Mouse (Mus musculus) hindbrain, embryonic 11.5 days (tissue): ENCODE results near the gene Cerk. TPM values are rescaled to one million over a fixed set of nuclear protein-coding genes. Genes with fewer than 3 reads are reported as not detected.

ENCODE experiments used
- ATAC-seq: fragments of 200-750 bp; cut with Nextera tagmentation; 2 replicates; pipeline ENCODE4 v1.8.0; 2017; ENCODE audit warnings: mild to moderate bottlenecking, moderate TSS enrichment, moderate library complexity; ENCODE audit not compliant: low FRiP score
- DNase-seq: peaks from one replicate; pipeline ENCODE4 v3.0.0-alpha.2; 2015; ENCODE audit warnings: low spot score
- H3K27ac ChIP-seq: fragments of 300-500 bp; sonication (generic); 2 replicates; pipeline ENCODE4 v1.5.1; 2014; ENCODE audit warnings: mild to moderate bottlenecking, low read depth, low read length
- H3K27me3 ChIP-seq: fragments of 300-500 bp; sonication (generic); 2 replicates; pipeline ENCODE4 v1.6.1; 2014; ENCODE audit warnings: mild to moderate bottlenecking, low read length, moderate library complexity, mixed read lengths; ENCODE audit not compliant: control insufficient read depth, insufficient read depth
- H3K36me3 ChIP-seq: fragments of 300-500 bp; sonication (generic); 2 replicates; pipeline ENCODE4 v1.6.1; 2014; ENCODE audit warnings: mild to moderate bottlenecking, low read length, moderate library complexity, mixed read lengths; ENCODE audit not compliant: control insufficient read depth, insufficient read depth
- H3K4me1 ChIP-seq: fragments of 300-500 bp; sonication (generic); replicated peaks from 2 replicates; pipeline ENCODE4 v1.6.1; 2014; ENCODE audit warnings: low read length, mixed read lengths; ENCODE audit not compliant: control insufficient read depth, insufficient read depth
- H3K4me2 ChIP-seq: fragments of 300-500 bp; sonication (generic); replicated peaks from 2 replicates; pipeline ENCODE4 v1.6.1; 2014; ENCODE audit warnings: mild to moderate bottlenecking, low read depth, low read length
- H3K4me3 ChIP-seq: fragments of 300-500 bp; sonication (generic); 2 replicates; pipeline ENCODE4 v1.5.1; 2014; ENCODE audit warnings: low read depth, low read length
- H3K9ac ChIP-seq: fragments of 300-500 bp; sonication (generic); 2 replicates; pipeline ENCODE4 v1.6.1; 2014; ENCODE audit warnings: low read depth, low read length
- H3K9me3 ChIP-seq: fragments of 300-500 bp; sonication (generic); 2 replicates; pipeline ENCODE4 v1.6.1; 2016; ENCODE audit warnings: low read length; ENCODE audit not compliant: control insufficient read depth
- WGBS: fragments of 180-500 bp; shearing (Covaris S2); extraction: QIAGEN DNeasy Blood & Tissue Kit; methylation state at CpG from one replicate; pipeline ENCODE4 v1.1.7; 2014; 5-methylcytosine and 5-hydroxymethylcytosine counted together
- polyA plus RNA-seq: library from polyadenylated mRNA; unstranded; fragments of >200 nt; fragmentation: Nextera tagmentation; extraction: Ambion mirVana; gene quantifications from 2 replicates; pipeline ENCODE4 v1.2.1, GENCODE M21; 2014

Cerk gene
- polyA plus RNA-seq: 16.9 and 18.4 TPM in 2 replicates

DNA sequence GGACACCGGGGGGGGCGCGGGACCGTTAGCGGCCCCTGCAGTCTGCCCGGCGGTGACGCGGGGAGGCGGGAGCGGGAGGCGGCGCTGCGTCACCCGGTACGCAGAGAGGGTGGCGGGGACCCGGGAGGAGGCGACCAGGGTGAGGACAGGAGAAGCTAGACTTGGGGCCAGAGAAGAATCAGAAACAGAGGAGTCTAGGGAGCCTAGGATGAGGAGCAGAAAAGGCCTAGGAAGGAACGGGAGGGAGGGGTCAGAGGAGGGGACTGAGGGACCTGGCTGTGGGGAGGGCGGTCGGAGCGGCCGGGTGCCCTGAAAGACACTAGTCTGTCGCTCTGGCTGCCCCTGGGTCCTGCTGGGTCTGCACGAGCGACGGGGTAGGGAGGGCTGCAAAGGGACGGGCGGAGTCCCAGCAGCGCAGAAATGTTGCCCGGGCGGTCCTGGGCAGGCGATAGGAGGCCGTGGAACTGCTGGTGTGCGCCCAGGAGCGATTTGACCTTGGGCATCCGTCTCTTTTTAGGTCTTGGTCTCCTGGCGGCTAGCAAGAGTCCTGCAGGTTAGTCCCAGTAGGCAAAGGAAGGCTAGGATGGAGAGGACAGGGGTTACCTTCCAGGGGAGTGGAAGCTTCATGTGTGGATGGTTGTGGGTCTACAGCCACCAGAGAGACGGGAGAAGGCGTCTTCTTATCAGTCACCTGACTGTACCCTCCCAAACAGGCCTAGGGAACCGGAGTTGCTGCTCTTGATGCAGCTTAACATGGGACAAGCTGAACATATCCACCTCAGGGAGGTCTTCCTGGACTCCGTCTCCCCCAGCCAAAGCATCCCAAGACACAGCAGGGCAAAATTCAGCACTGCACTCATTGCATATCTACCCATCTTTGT, at the start of gene Cerk:
Gene Cerk (minus strand): TSS at position 453 of the 881 bp plus-strand sequence.
- DNase-seq: peak; percentile 67
- peak within 1 kb of the TSS; percentile 87 for H3K4me2 ChIP-seq
- H3K27ac ChIP-seq: peak within 1 kb of the TSS; percentile 85
- no peaks in the 10 kb centered on the region for H3K27me3 ChIP-seq
- 5% methylated on average over 40 of the region's 43 CpGs for WGBS
- H3K36me3 ChIP-seq: no peaks in the 10 kb centered on the region
- H3K9ac ChIP-seq: peak within 1 kb of the TSS; percentile 93
- 0 out of 2 replicates have a peak, but pooled peaks cover 2% of the 10 kb centered on the region for H3K4me1 ChIP-seq
- H3K4me3 ChIP-seq: peak within 1 kb of the TSS; percentile 87
- no peaks in the 10 kb centered on the region for H3K9me3 ChIP-seq
- peak; percentile 68 for ATAC-seq

DNA sequence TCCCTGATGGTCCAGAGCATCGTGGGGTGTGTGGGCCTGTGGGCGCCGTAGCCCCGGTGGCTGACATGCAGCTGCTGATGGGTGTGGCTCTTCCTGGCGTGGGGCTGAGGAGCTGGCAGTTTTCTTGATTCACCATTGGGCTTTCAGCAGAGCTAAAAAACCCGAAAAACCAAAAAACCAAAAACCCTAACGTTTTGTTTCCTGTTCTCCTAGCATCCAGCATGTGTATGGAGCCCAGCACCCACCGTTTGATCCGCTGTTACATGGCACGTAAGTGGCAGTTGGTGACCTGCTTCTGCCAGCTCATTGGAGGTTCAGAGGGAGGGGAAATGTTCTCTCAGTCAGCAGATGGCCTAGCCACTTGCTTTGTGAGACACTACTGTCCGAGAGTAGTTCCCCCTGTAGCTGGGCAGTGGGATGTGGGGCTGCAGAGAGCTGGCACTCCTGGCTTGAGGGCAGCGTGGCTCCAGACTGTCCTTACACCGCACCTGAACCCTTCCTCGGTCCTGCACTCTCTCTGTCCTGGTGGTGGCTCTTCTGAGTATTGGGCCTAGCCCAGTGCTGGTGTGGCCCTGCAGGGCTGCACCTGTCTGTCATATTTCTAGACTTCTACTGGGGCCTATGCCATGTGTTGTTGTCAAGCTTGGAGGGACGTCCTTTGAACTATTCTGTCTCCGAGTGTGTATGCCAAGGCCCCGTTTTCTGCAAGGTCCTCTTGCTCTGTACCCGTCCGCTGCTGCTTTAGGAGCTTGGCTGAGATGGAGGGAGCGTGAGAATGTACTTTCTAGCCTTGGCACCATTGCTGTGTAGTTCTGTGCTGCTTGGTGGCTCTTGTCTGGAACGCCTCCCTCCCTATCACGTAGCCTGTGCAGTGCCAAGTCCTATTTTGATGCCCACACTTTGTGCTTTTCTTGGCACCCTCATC, 48.8 kb upstream of the Cerk start:
- H3K9me3 ChIP-seq: no peaks in the 10 kb centered on the region
- DNase-seq (no peak), ATAC-seq (no peak)
- WGBS: 90% methylated on average over 22 of the region's 22 CpGs
- H3K27me3 ChIP-seq: no peaks in the 10 kb centered on the region
- H3K36me3 ChIP-seq: no peaks in the 10 kb centered on the region
- no peak overlapping the region for H3K4me2 ChIP-seq
- no peaks in the 10 kb centered on the region for H3K4me1 ChIP-seq
- no peak overlapping the region for H3K4me3 ChIP-seq
- no peak overlapping the region for H3K27ac ChIP-seq
- no peak overlapping the region for H3K9ac ChIP-seq

DNA sequence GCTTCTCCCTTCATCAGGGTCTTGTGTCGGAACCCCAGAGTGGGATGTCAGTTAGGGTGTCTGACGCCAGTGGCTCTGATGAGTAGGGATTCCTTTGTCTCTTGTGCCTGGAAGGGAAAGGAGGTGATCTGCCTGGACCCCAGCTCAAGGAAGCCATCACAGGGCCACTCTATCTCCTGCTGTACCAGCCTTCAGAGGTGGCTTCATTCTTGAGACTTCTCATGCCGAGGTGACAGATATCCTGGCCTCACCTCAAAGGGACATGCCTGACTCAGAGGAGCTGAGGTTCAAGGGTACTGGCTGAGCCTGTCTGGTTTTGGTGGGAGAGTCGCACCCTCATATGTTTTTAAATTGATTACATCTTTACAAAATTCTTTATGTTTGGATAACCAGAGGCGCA, 48.1 kb upstream of the Cerk start:
- ATAC-seq (no peak), DNase-seq (no peak)
- Histone ChIP-seq H3K9ac (no peak overlapping the region), H3K27me3 (no peaks in the 10 kb centered on the region), H3K27ac (no peak overlapping the region), H3K36me3 (no peaks in the 10 kb centered on the region), H3K9me3 (no peaks in the 10 kb centered on the region), H3K4me3 (no peak overlapping the region), H3K4me1 (no peaks in the 10 kb centered on the region), H3K4me2 (no peak overlapping the region)
- WGBS: 89% methylated on average over 5 of the region's 5 CpGs

DNA sequence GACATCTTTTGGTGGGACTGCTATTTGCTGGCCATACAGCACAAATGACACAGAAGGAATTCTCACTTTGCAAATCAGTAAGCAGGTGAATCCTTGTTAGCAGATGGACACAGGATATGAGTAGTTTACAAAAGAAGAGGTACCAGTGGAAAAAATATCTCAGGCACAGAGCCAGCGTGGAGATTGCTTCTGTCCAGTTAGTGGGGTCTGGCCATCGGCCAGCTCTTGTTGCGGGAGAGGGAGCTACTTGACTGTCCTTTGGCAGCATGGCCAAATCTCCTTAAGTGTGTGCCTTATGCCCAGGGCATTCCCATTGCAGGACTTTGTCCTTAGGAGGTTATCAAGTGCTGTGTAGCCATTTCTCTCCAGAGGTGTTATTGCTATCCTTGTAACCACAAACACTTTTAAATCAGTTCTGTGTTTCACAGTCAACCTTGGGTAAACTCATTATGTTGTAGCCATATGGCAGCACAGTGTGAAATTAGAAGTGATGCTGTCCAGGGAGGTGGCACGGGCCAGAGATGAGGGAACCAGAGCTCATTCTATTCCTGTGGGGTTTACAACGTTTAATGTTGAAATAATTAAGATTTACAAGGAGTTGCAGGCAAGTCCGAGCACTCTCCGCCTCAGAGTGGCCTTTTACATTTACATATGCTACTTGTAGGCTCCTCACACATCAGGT, 46.0 kb upstream of the Cerk start:
- Histone ChIP-seq H3K4me2 (no peak overlapping the region), H3K4me3 (no peak overlapping the region), H3K36me3 (no peaks in the 10 kb centered on the region), H3K9me3 (no peaks in the 10 kb centered on the region), H3K27ac (no peak overlapping the region), H3K9ac (no peak overlapping the region), H3K27me3 (no peaks in the 10 kb centered on the region), H3K4me1 (no peaks in the 10 kb centered on the region)
- WGBS: 73% methylated on average over 7 of the region's 7 CpGs
- DNase-seq: no peak
- ATAC-seq: no peak

DNA sequence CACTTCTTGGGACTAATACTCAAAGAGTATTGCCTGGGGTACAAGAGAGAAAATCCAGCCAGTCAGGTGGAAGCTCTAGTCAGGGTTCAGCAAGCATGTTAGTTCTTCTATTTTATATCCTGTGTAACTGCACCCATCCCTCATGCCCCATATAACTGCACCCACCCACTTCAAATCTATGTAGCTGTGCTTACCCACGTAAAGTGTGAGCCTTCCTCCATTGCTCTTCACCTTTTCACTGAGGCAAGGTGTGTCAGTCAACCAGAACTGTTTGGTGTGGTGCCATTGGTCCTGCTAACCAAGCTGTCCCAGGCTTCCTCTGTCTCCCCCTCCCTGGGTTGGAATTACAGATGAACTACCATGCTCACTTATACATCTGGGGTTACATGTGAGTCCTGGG, 45.2 kb upstream of the Cerk start:
- 75% methylated on average over 1 of the region's 1 CpGs for WGBS
- Histone ChIP-seq H3K27ac (no peak overlapping the region), H3K9ac (no peak overlapping the region), H3K9me3 (no peaks in the 10 kb centered on the region), H3K36me3 (no peaks in the 10 kb centered on the region), H3K4me2 (no peak overlapping the region), H3K4me1 (no peaks in the 10 kb centered on the region), H3K4me3 (no peak overlapping the region), H3K27me3 (no peaks in the 10 kb centered on the region)
- no peak for DNase-seq
- ATAC-seq: no peak

DNA sequence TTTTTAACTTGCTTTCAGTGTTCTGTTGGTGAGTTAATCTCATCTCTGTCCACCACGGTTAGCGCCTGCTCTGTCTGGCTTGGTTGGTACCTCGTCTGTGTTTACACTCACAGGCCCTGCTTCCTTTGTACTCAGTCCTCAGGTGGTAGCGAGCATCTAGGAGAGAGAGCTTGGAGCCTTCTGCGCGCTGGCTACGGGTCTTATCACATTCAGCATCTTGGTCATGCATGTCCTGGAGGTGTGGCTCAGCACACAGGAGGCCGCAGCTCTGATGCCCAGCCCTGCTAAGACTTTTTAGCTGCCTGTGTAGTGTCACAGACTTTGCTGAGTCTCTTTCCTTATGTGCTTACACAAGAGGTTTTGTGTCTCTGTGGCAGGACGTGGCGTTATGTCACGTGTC, 43.7 kb upstream of the Cerk start:
- WGBS: 82% methylated on average over 11 of the region's 11 CpGs
- Histone ChIP-seq H3K9ac (no peak overlapping the region), H3K27me3 (no peaks in the 10 kb centered on the region), H3K4me2 (no peak overlapping the region), H3K36me3 (no peaks in the 10 kb centered on the region), H3K4me3 (no peak overlapping the region), H3K9me3 (no peaks in the 10 kb centered on the region), H3K27ac (no peak overlapping the region), H3K4me1 (no peaks in the 10 kb centered on the region)
- ATAC-seq: no peak
- no peak for DNase-seq

DNA sequence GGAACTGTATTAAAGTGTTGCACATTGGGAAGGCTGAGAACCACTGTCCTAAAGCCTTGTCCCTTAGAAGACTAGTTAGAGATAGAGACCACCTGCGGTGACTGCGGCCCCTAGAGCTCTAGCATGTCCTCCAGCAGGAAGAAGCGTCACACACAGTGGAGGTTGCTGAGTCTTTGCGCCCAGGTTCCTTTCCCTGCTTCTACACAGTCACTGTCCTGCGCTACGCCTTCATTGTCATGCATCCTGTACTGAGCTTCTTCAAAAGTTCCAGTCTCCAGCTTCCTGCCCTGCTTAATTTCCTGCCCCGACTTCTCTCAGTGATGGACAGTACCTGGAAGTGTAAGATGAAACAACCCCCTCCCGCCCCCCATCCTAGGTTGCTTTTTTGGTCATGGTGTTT, 43.1 kb upstream of the Cerk start:
- Histone ChIP-seq H3K9me3 (no peaks in the 10 kb centered on the region), H3K36me3 (no peaks in the 10 kb centered on the region)
- ATAC-seq: no peak

DNA sequence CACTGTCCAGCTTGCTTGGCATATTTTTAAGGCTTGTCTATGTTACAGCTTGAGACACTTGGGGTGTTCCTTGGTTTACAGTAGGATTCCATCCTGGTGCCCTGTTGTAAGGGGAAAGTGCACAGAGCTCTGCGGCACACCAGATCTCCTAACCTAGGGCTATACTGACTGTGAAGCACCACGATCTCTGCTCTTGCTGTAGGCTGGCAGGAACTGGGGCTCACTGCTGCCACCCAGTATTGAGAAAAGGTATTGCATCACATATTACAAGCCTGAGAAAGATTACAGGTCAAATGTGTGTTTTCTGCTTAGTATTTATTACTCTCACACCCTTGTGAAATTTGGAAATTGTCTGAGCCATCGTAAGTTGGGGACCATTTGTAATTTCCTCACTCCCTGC, 42.2 kb upstream of the Cerk start:
- no peak overlapping the region for H3K27ac ChIP-seq
- H3K9ac ChIP-seq: no peak overlapping the region
- H3K9me3 ChIP-seq: no peaks in the 10 kb centered on the region
- H3K4me3 ChIP-seq: no peak overlapping the region
- no peaks in the 10 kb centered on the region for H3K4me1 ChIP-seq
- ATAC-seq (no peak), DNase-seq (peak; percentile 55)
- 38% methylated on average over 3 of the region's 3 CpGs for WGBS
- no peaks in the 10 kb centered on the region for H3K36me3 ChIP-seq
- H3K4me2 ChIP-seq: no peak overlapping the region
- no peaks in the 10 kb centered on the region for H3K27me3 ChIP-seq

More for the DNA sequence above, 43.1 kb upstream of the Cerk start:
- DNase-seq: no peak
- no peak overlapping the region for H3K4me3 ChIP-seq
- no peak overlapping the region for H3K9ac ChIP-seq
- no peak overlapping the region for H3K27ac ChIP-seq
- H3K4me1 ChIP-seq: no peaks in the 10 kb centered on the region
- no peaks in the 10 kb centered on the region for H3K27me3 ChIP-seq
- no peak overlapping the region for H3K4me2 ChIP-seq
- 90% methylated on average over 8 of the region's 8 CpGs for WGBS
